Mouse (Mus musculus): Measurements from ENCODE around the gene Hmcn1. TPM values are rescaled to one million over a fixed set of nuclear protein-coding genes. Genes with fewer than 3 reads are reported as not detected.

Gene Hmcn1
- polyA plus RNA-seq (2015; fragmentation: Nextera tagmentation; extraction: Ambion mirVana): 9.3 and 13.0 TPM in 2 replicates

DNA sequence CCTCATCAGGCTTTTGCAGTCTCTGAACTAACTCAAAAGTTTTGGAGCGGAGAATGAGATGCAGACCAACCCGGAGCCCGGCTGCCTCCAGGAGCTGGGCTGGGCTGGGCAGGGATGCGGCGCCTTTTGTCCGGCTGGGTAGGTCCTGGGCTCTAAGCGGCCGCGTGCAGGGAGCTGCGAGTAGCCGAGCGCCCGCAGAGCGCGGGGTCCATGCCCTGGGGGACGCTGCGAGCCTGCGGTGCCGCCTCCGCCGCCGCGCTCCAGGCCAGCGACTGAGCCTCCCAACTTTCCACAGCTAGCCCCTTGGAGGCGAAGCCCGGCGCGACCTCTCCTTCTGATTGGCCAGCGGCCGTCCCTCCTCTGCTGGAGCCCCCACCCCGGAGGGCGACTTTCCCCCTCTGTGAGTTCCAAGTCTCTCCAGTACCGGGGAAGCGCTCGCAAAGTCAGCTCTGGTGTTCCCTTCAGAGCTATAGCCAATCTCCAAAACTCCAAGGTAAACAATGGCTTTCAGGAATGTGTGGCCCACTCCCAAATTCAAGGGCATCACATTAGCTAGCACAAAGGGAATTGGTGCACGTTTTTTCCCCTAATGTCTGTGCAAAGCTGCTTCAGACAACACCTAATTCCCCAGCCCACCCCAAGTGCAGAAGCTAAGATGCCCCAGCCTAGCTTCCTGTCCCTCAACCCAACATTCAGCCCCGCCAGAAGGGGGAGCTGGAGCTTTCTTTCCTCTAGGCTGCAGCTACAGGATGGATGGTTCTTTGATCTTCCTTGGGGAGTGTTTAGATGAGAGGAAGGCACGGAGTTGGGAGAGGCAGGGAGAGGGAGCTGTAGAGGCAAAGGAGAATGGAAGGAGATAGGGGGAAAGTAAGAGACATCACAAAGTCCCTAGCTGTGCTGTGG is at the start of gene Hmcn1:
Hmcn1 (minus strand) TSS at position 274 of the 903 bp plus-strand sequence.
- no peaks in the 10 kb centered on the region for H3K9me3 ChIP-seq
- H3K4me1 ChIP-seq: peaks cover 11% of the 10 kb centered on the region; the same call in 1 of the 2 replicates
- under 1% methylated on average over 38 of the region's 38 CpGs for WGBS
- peak within 1 kb of the TSS; percentile 60 for H3K9ac ChIP-seq
- peak within 1 kb of the TSS; percentile 75 for H3K4me2 ChIP-seq
- H3K27me3 ChIP-seq: no peaks in the 10 kb centered on the region
- H3K36me3 ChIP-seq: no peaks in the 10 kb centered on the region
- peak within 1 kb of the TSS; percentile 59 for H3K4me3 ChIP-seq
- peak; percentile 95 for ATAC-seq (ENCODE audit: borderline replicate concordance, extremely low read depth, low FRiP score, low TSS enrichment)
- peak within 1 kb of the TSS; percentile 67 for H3K27ac ChIP-seq

DNA sequence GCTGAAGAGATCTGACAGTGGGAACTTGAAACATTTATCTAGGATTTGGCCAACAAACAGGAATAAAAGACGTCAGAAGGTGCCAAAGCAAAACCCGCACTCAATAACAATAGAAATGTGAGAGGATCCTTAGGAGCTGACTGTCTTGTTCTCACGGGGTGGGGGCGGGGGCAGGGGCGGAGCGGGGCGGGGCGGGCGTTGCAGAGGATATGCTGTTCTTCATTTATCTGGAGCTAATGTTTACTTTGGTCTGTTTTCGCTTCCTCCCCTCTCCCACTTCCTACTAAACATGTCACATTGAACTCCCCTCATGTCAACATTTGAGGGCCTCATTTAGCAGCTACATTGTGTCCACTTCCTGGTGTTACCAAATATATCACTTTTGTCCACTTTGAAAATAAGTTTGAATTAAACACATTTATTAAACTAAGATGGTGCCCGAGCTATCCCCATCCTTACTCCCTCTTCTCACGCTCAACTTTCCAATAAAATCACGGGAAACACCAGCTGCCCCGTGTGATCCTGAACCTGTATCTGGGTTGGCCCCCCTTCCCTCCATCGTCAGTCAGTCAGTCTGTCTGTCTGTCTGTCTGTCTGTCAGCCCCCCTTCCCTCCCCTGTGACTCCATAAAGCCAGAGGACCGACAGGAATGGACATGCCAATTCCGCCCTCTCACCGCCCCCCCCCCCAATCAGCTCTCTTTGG is 47.9 kb upstream of the Hmcn1 start:
- Histone ChIP-seq H3K27ac (peak overlapping the region; percentile 79), H3K36me3 (no peaks in the 10 kb centered on the region), H3K27me3 (no peaks in the 10 kb centered on the region), H3K9ac (no peak overlapping the region), H3K4me2 (peak overlapping the region; percentile 32), H3K4me1 (peaks cover 12% of the 10 kb centered on the region), H3K9me3 (no peaks in the 10 kb centered on the region), H3K4me3 (no peak overlapping the region)
- peak; percentile 64 for ATAC-seq (ENCODE audit: borderline replicate concordance, extremely low read depth, low FRiP score, low TSS enrichment)
- 26% methylated on average over 18 of the region's 18 CpGs for WGBS

DNA sequence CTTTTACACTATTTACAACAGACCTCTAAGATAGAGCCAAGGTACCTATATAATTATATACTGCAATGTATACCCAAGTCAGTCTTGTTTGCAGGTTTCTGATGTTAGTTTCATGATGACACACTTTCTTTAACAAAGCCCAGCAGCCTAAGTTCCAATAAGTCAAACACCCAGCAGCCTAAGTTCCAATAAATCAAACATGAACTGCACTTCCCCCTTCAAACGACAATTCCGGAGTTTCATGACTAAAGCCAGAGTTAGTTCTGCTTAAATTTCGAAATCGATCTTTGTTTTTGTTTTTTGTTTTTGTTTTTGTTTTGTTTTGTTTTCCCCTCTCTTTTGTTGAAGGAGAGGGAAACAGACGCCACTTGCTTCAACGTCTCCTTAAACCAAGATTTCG is 47.1 kb upstream of the Hmcn1 start:
- Histone ChIP-seq H3K4me2 (peak overlapping the region; percentile 32), H3K27ac (peak overlapping the region; percentile 79)

DNA sequence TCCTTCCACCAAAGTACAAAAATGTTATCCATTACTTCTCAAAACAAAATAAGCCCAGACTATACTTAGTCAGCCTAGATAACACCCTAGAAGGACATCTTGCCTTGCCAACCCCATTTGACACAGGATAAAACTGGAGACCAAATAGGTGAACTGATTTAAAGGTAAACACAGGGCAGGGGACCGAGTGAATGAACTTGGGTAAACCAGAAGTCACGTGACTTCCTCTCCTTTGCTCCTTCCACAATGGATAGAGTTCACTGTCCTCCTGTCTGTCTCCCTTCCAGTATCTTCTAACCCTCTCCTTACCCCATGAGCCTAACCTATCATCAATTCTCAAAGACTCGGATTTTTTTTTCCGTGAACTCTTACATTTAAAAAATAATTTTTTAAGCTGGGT is 46.0 kb upstream of the Hmcn1 start:
- H3K36me3 ChIP-seq: no peaks in the 10 kb centered on the region

More for the DNA sequence above, 47.1 kb upstream of the Hmcn1 start:
- 53% methylated on average over 7 of the region's 7 CpGs for WGBS
- ATAC-seq (ENCODE audit: borderline replicate concordance, extremely low read depth, low FRiP score, low TSS enrichment): no peak
- Histone ChIP-seq H3K9me3 (no peaks in the 10 kb centered on the region), H3K4me3 (no peak overlapping the region), H3K36me3 (no peaks in the 10 kb centered on the region), H3K9ac (no peak overlapping the region), H3K27me3 (no peaks in the 10 kb centered on the region), H3K4me1 (peaks cover 11% of the 10 kb centered on the region)

DNA sequence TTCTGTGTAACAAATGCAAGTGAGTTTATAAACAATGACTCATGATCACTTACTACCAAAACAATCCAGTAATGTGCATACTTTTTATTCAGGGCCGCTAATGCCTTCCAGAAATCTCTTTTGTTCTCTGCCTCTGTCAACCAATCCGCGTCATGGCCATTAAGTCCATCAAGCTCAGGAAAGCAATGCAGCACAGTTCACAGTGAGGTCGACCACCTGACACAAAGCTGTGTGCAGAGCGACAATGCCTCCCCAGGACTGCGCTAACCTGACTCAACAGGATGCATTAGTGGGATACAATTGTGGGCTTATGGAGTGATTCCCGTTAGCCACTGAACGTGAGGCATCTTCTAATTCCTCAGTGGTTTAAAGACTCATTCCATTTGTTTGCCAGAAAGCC is 45.3 kb upstream of the Hmcn1 start:
- WGBS: 50% methylated on average over 8 of the region's 8 CpGs
- Histone ChIP-seq H3K27ac (no peak overlapping the region), H3K36me3 (no peaks in the 10 kb centered on the region), H3K4me3 (no peak overlapping the region), H3K9me3 (no peaks in the 10 kb centered on the region), H3K4me1 (peaks cover 4% of the 10 kb centered on the region; the same call in 1 of the 2 replicates), H3K27me3 (no peaks in the 10 kb centered on the region), H3K9ac (no peak overlapping the region), H3K4me2 (no peak overlapping the region)
- no peak for ATAC-seq (ENCODE audit: borderline replicate concordance, extremely low read depth, low FRiP score, low TSS enrichment)

More for the DNA sequence above, 46.0 kb upstream of the Hmcn1 start:
- H3K9ac ChIP-seq: no peak overlapping the region
- no peak overlapping the region for H3K4me2 ChIP-seq
- 53% methylated on average over 4 of the region's 4 CpGs for WGBS
- no peak overlapping the region for H3K27ac ChIP-seq
- H3K4me1 ChIP-seq: peaks cover 4% of the 10 kb centered on the region; the same call in 1 of the 2 replicates
- no peaks in the 10 kb centered on the region for H3K9me3 ChIP-seq
- H3K27me3 ChIP-seq: no peaks in the 10 kb centered on the region
- no peak for ATAC-seq (ENCODE audit: borderline replicate concordance, extremely low read depth, low FRiP score, low TSS enrichment)
- H3K4me3 ChIP-seq: no peak overlapping the region

DNA sequence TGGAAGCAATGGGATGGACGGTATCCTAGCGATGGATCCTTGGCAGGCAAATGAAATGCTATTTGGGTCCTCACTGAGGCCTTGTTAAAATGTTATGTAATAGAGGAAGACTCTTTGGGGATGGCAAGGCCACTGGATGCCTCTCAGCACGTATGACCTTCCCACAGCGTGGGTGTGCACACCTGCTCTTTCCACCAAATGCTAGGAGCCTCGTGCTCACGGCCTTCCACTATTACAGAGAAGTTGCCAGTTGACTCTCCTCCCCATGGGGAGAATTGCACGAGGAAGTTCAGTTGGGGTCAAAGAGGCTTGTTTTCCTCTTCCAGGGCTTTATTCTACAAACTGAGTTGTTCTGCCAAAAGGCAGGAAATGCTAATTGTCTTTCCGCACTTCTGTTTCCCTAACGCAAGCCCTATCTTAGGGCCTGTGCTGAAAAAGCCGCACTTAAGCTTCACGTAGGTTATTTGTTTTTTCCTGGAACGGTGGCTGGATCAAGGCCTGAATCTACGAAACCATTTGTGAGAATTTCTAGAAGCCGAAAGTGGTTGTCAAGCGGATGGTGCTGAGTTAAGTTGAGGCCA is 43.3 kb upstream of the Hmcn1 start:
- no peak overlapping the region for H3K4me2 ChIP-seq
- no peak overlapping the region for H3K9ac ChIP-seq
- 72% methylated on average over 15 of the region's 15 CpGs for WGBS
- ATAC-seq (ENCODE audit: borderline replicate concordance, extremely low read depth, low FRiP score, low TSS enrichment): no peak
- H3K27ac ChIP-seq: no peak overlapping the region
- H3K36me3 ChIP-seq: no peaks in the 10 kb centered on the region
- H3K9me3 ChIP-seq: no peaks in the 10 kb centered on the region
- peaks cover 4% of the 10 kb centered on the region; the same call in 1 of the 2 replicates for H3K4me1 ChIP-seq
- H3K27me3 ChIP-seq: no peaks in the 10 kb centered on the region
- H3K4me3 ChIP-seq: no peak overlapping the region

DNA sequence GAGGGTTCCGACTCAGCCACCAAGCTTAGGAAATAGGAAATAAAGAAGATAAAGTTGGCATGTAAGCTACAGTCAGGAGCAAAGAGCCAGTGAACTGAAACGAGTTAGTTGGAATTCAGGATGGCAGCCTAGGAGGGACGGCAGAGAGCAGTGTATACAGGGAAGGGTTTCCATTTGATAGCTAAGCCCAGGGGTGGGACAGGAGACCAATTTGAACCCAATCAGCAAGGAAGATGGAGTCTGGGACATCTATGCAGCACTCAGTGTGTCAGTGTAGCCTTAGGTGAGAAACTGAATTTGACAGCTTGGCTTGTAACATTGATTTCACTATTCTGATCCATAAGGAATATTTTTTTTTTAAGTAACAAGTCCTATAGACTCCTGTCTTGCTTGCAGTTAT is 42.5 kb upstream of the Hmcn1 start:
- WGBS: 53% methylated on average over 3 of the region's 3 CpGs
- no peak overlapping the region for H3K27ac ChIP-seq
- H3K9ac ChIP-seq: no peak overlapping the region
- H3K36me3 ChIP-seq: no peaks in the 10 kb centered on the region
- H3K4me3 ChIP-seq: no peak overlapping the region
- H3K27me3 ChIP-seq: no peaks in the 10 kb centered on the region
- no peaks in the 10 kb centered on the region for H3K9me3 ChIP-seq
- H3K4me2 ChIP-seq: no peak overlapping the region
- no peak for ATAC-seq (ENCODE audit: borderline replicate concordance, extremely low read depth, low FRiP score, low TSS enrichment)
- peaks cover 4% of the 10 kb centered on the region; the same call in 1 of the 2 replicates for H3K4me1 ChIP-seq

DNA sequence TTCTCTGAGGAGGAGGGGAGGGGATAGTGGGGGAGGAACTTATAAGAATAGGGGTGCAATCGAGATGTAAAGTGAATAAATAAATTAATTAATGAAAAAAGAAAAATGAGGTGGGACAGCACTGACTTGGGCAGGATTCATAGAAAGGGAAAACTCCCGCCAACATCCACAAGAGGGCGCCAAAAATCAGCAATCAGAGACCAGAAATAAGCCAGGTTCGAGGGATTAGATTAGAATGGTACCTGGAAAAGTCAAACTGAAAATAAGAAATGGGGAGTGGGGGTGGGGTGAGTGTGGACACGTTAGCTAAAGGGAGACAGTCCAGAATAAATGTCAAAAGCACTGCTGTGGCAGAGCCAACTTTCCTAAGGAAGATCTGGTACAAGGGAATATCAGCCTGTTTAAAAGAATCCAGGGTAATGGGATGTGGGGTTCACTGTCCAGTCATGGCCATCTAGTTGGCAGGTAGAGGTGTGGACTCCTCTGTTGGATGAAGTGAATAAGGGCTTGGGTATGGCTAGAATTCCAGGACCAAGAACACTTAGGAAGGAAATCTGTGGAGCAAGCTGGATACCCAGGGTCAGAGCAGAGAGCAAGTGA is 41.9 kb upstream of the Hmcn1 start:
- no peak overlapping the region for H3K4me3 ChIP-seq
- no peak overlapping the region for H3K27ac ChIP-seq
- 0% methylated on average over 5 of the region's 5 CpGs for WGBS
- no peaks in the 10 kb centered on the region for H3K9me3 ChIP-seq
- H3K4me1 ChIP-seq: peaks cover 4% of the 10 kb centered on the region; the same call in 1 of the 2 replicates
- H3K4me2 ChIP-seq: no peak overlapping the region
- no peak overlapping the region for H3K9ac ChIP-seq
- no peak for ATAC-seq (ENCODE audit: borderline replicate concordance, extremely low read depth, low FRiP score, low TSS enrichment)
- no peaks in the 10 kb centered on the region for H3K36me3 ChIP-seq
- H3K27me3 ChIP-seq: no peaks in the 10 kb centered on the region

DNA sequence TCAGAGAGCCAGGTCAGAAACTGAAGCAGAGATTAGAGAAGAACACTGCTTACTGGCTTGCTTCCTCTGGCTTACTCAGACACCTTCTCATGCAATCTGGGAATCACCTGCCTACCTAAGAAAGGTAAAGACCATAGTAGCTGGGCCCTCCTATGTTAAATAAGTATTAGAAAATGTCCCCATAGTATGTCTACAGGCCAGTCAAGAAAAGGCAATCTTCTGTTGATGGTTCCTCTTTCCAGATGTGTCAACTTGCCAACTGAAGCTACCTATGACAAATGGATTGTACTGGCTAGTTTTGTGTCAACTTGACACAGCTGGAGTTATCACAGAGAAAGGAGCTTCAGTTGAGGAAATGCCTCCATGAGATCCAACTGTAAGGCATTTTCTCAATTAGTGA is 40.1 kb upstream of the Hmcn1 start:
- Histone ChIP-seq H3K36me3 (no peaks in the 10 kb centered on the region), H3K27ac (no peak overlapping the region), H3K9me3 (no peaks in the 10 kb centered on the region), H3K4me1 (0 out of 2 replicates have a peak, but pooled peaks cover 3% of the 10 kb centered on the region), H3K4me2 (no peak overlapping the region), H3K4me3 (no peak overlapping the region), H3K27me3 (no peaks in the 10 kb centered on the region), H3K9ac (no peak overlapping the region)
- ATAC-seq (ENCODE audit: borderline replicate concordance, extremely low read depth, low FRiP score, low TSS enrichment): no peak

DNA sequence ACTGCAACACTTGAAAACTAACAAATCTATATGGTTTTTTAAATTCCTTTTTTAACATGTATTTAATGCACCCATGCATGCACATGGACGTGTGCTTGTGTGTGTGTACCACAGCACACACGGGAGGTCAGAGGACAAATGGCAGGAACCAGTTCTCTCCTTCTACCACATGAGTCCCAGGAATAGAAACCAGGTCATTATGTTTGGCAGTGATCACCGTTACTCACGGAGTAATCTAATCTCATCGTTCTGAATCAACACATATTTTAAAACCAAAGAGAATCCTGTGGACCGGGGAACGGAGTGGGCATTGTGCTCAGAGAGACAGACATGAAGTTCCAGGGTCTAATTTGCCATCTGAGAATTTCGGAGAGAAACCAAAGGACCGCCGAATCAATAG is 38.3 kb upstream of the Hmcn1 start:
- WGBS: 73% methylated on average over 10 of the region's 10 CpGs
- Histone ChIP-seq H3K4me3 (no peak overlapping the region), H3K27me3 (no peaks in the 10 kb centered on the region), H3K27ac (no peak overlapping the region), H3K9ac (no peak overlapping the region), H3K9me3 (no peaks in the 10 kb centered on the region), H3K36me3 (no peaks in the 10 kb centered on the region), H3K4me1 (no peaks in the 10 kb centered on the region), H3K4me2 (no peak overlapping the region)
- no peak for ATAC-seq (ENCODE audit: borderline replicate concordance, extremely low read depth, low FRiP score, low TSS enrichment)

DNA sequence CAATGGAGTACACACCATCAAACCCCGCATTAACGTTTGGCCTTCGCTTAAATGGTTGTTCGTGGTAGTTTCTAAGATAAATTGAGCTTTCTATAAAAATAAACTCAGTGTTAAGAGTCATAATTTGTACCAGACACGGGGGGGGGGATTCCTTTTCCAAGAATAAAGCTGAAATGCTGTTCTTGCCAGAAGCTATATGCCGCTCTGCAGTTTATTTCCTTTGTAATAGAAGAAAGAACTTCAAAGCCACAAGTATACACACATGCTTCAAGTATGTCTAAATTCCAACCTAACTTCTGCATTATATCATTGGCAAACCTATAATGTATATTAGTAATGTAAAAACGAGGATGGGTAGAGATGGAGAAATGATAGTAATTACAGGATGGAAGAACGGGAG is 37.9 kb upstream of the Hmcn1 start:
- Histone ChIP-seq H3K4me2 (no peak overlapping the region), H3K9ac (no peak overlapping the region), H3K27ac (no peak overlapping the region), H3K36me3 (no peaks in the 10 kb centered on the region), H3K27me3 (no peaks in the 10 kb centered on the region), H3K4me3 (no peak overlapping the region), H3K9me3 (no peaks in the 10 kb centered on the region), H3K4me1 (no peaks in the 10 kb centered on the region)
- no peak for ATAC-seq (ENCODE audit: borderline replicate concordance, extremely low read depth, low FRiP score, low TSS enrichment)
- WGBS: 49% methylated on average over 8 of the region's 8 CpGs
